Mouse (Mus musculus): ENCODE data around the gene Rpl11.

- no peak for TF ChIP-seq POLR2A (IDR thresholded peaks at IDR 0.05; ENCODE audit: insufficient read depth, low read length)
- TF ChIP-seq EP300 (IDR thresholded peaks at IDR 0.05; ENCODE audit: insufficient read depth, low read depth, low read length): no peak
Measured at GRCm38 (mm10) chr4:136050226-136050625, 3.0 kb downstream of the Rpl11 start.

Measured in ES-Bruce4 (cell line).